Mouse (Mus musculus) brain, embryonic 14.5 days (tissue): ENCODE measurements at regions not wholly inside any gene's neighbourhood (a gene's known extent, or its start where the extent isn't known, plus 50 kb on each side); places are given as distances from the start of the nearest gene placed in this dataset.
A peak's percentile ranks its signal among the peaks of the same experiment; 100 is the strongest.

ENCODE experiments used
- DNase-seq: peaks from one replicate; pipeline ENCODE4 v3.0.0-alpha.2; 2011; ENCODE audit warnings: low read depth
- CTCF ChIP-seq: fragments of 200-500 bp; IDR thresholded peaks from 2 replicates; pipeline ENCODE4 v1.5.1; 2012; ENCODE audit warnings: inconsistent platforms, mild to moderate bottlenecking, moderate library complexity, borderline replicate concordance; ENCODE audit not compliant: insufficient read depth, insufficient read length; ENCODE audit errors: extremely low read depth
- POLR2A ChIP-seq: fragments of 200-500 bp; IDR thresholded peaks from 2 replicates; pipeline ENCODE4 v1.6.1; 2012; ENCODE audit warnings: mild to moderate bottlenecking, inconsistent platforms, borderline replicate concordance; ENCODE audit not compliant: poor library complexity, insufficient read depth, insufficient read length, severe bottlenecking; ENCODE audit errors: extremely low read depth

- TF ChIP-seq CTCF, result no peak
- TF ChIP-seq POLR2A, result no peak
- DNase-seq, result no peak
These were observed 52.3 kb upstream of the Tcl1 start for GRCm38 (mm10) chr12:105274866-105275265.

GRCm38 (mm10) chr12:105280076-105280475 lies 53.6 kb upstream of the Tunar start:
- DNase-seq, result no peak

GRCm38 (mm10) chr12:105281070-105281469 lies 52.6 kb upstream of the Tunar start:
- TF ChIP-seq POLR2A (no peak), CTCF (no peak)
- DNase-seq, result no peak

More at GRCm38 (mm10) chr12:105280076-105280475, 53.6 kb upstream of the Tunar start:
- TF ChIP-seq CTCF, result no peak
- no peak for TF ChIP-seq POLR2A

GRCm38 (mm10) chr12:105282091-105282490 lies 51.6 kb upstream of the Tunar start:
- TF ChIP-seq POLR2A, result no peak
- no peak for TF ChIP-seq CTCF
- peak; percentile 46 for DNase-seq
